Mouse (Mus musculus) liver, embryonic 15.5 days (tissue): Measurements from ENCODE around the gene Lclat1. TPM values are rescaled to one million over a fixed set of nuclear protein-coding genes. Genes with fewer than 3 reads are reported as not detected.

Experiments used
- ATAC-seq: fragments of 200-750 bp; cut with Nextera tagmentation; 2 replicates; pipeline ENCODE4 v1.8.0; 2017; ENCODE audit warnings: moderate number of reproducible peaks, mild to moderate bottlenecking, moderate library complexity; ENCODE audit not compliant: insufficient read depth
- H3K27ac ChIP-seq: fragments of 300-500 bp; sonication (generic); replicated peaks from 2 replicates; pipeline ENCODE4 v1.5.1; 2015; ENCODE audit warnings: mild to moderate bottlenecking, inconsistent platforms
- H3K27me3 ChIP-seq: fragments of 300-500 bp; sonication (generic); 2 replicates; pipeline ENCODE4 v1.6.1; 2015; ENCODE audit warnings: mild to moderate bottlenecking, inconsistent platforms
- H3K36me3 ChIP-seq: fragments of 300-500 bp; sonication (generic); replicated peaks from 2 replicates; pipeline ENCODE4 v1.6.1; 2015; ENCODE audit warnings: moderate library complexity, mild to moderate bottlenecking, inconsistent platforms
- H3K4me1 ChIP-seq: fragments of 300-500 bp; sonication (generic); replicated peaks from 2 replicates; pipeline ENCODE4 v1.6.1; 2015; ENCODE audit warnings: inconsistent platforms
- H3K4me2 ChIP-seq: fragments of 300-500 bp; sonication (generic); 2 replicates; pipeline ENCODE4 v1.6.1; 2015; ENCODE audit warnings: moderate library complexity, mild to moderate bottlenecking, inconsistent platforms
- H3K4me3 ChIP-seq: fragments of 300-500 bp; sonication (generic); replicated peaks from 2 replicates; pipeline ENCODE4 v1.5.1; 2015; ENCODE audit warnings: mild to moderate bottlenecking, inconsistent platforms
- H3K9ac ChIP-seq: fragments of 300-500 bp; sonication (generic); 2 replicates; pipeline ENCODE4 v1.6.1; 2015; ENCODE audit warnings: moderate library complexity, mild to moderate bottlenecking, inconsistent platforms
- H3K9me3 ChIP-seq: fragments of 300-500 bp; sonication (generic); replicated peaks from 2 replicates; pipeline ENCODE4 v1.6.1; 2016; ENCODE audit warnings: inconsistent platforms
- WGBS: fragments of 180-500 bp; shearing (Covaris S2); methylation state at CpG from one replicate; pipeline ENCODE4 v1.1.7; 2015; ENCODE audit warnings: mixed read lengths; ENCODE audit not compliant: insufficient replicate concordance; 5-methylcytosine and 5-hydroxymethylcytosine counted together
- polyA plus RNA-seq: library from polyadenylated mRNA; unstranded; fragments of >200 nt; fragmentation: Nextera tagmentation; extraction: Ambion mirVana; gene quantifications from 2 replicates; pipeline ENCODE4 v1.2.1, GENCODE M21; 2015

Gene Lclat1
- polyA plus RNA-seq, 1 experiment from 2014 or later = 2.5 TPM

- WGBS = 38% methylated on average over 2 of the region's 2 CpGs
- Histone ChIP-seq H3K9me3 (no peaks in the 10 kb centered on the region), H3K9ac (no peak overlapping the region), H3K27me3 (no peaks in the 10 kb centered on the region), H3K27ac (no peak overlapping the region), H3K36me3 (no peaks in the 10 kb centered on the region), H3K4me1 (no peaks in the 10 kb centered on the region; the same call in 1 of the 2 replicates), H3K4me3 (no peak overlapping the region), H3K4me2 (no peak overlapping the region)
- ATAC-seq = no peak
These were observed 37.3 kb upstream of the Lclat1 start for GRCm38 (mm10) chr17:73070466-73070865.

- Histone ChIP-seq H3K4me2 (no peak overlapping the region), H3K27me3 (no peaks in the 10 kb centered on the region), H3K4me1 (no peaks in the 10 kb centered on the region; the same call in 1 of the 2 replicates), H3K9ac (no peak overlapping the region), H3K9me3 (no peaks in the 10 kb centered on the region), H3K4me3 (no peak overlapping the region), H3K36me3 (no peaks in the 10 kb centered on the region), H3K27ac (no peak overlapping the region)
- no peak for ATAC-seq
- WGBS = 72% methylated on average over 5 of the region's 5 CpGs
These were observed 36.0 kb upstream of the Lclat1 start for GRCm38 (mm10) chr17:73071725-73072263.

- no peak overlapping the region for H3K9ac ChIP-seq
- H3K36me3 ChIP-seq = no peaks in the 10 kb centered on the region
- ATAC-seq = no peak
- no peak overlapping the region for H3K27ac ChIP-seq
- H3K4me3 ChIP-seq = no peak overlapping the region
- WGBS = 64% methylated on average over 8 of the region's 8 CpGs
- H3K4me2 ChIP-seq = no peak overlapping the region
- no peaks in the 10 kb centered on the region for H3K9me3 ChIP-seq
- no peaks in the 10 kb centered on the region for H3K27me3 ChIP-seq
- H3K4me1 ChIP-seq = no peaks in the 10 kb centered on the region; the same call in 1 of the 2 replicates
These were observed 35.5 kb upstream of the Lclat1 start for GRCm38 (mm10) chr17:73072286-73072685.

- no peaks in the 10 kb centered on the region for H3K36me3 ChIP-seq
- H3K27me3 ChIP-seq = no peaks in the 10 kb centered on the region
- no peak overlapping the region for H3K4me2 ChIP-seq
- no peak for ATAC-seq
- no peaks in the 10 kb centered on the region for H3K4me1 ChIP-seq
- no peak overlapping the region for H3K9ac ChIP-seq
- WGBS = 47% methylated on average over 3 of the region's 3 CpGs
- H3K27ac ChIP-seq = no peak overlapping the region
- H3K4me3 ChIP-seq = no peak overlapping the region
- H3K9me3 ChIP-seq = no peaks in the 10 kb centered on the region
These were observed 33.2 kb upstream of the Lclat1 start for GRCm38 (mm10) chr17:73074631-73075030.

- no peaks in the 10 kb centered on the region for H3K9me3 ChIP-seq
- no peak overlapping the region for H3K27ac ChIP-seq
- H3K9ac ChIP-seq = no peak overlapping the region
- no peaks in the 10 kb centered on the region for H3K27me3 ChIP-seq
- H3K36me3 ChIP-seq = no peaks in the 10 kb centered on the region
- ATAC-seq = no peak
- 63% methylated on average over 9 of the region's 9 CpGs for WGBS
- H3K4me1 ChIP-seq = no peaks in the 10 kb centered on the region
- no peak overlapping the region for H3K4me2 ChIP-seq
- no peak overlapping the region for H3K4me3 ChIP-seq
These were observed 32.4 kb upstream of the Lclat1 start for GRCm38 (mm10) chr17:73075238-73075890.

GRCm38 (mm10) chr17:73077638-73078037 lies 30.1 kb upstream of the Lclat1 start:
- WGBS = 55% methylated on average over 3 of the region's 3 CpGs
- Histone ChIP-seq H3K27ac (no peak overlapping the region), H3K27me3 (no peaks in the 10 kb centered on the region), H3K4me3 (no peak overlapping the region), H3K4me2 (no peak overlapping the region), H3K9ac (no peak overlapping the region), H3K9me3 (no peaks in the 10 kb centered on the region), H3K4me1 (no peaks in the 10 kb centered on the region), H3K36me3 (no peaks in the 10 kb centered on the region)
- no peak for ATAC-seq

- Histone ChIP-seq H3K9ac (no peak overlapping the region), H3K4me1 (no peaks in the 10 kb centered on the region), H3K4me3 (no peak overlapping the region), H3K9me3 (no peaks in the 10 kb centered on the region), H3K4me2 (no peak overlapping the region), H3K27me3 (peaks cover 5% of the 10 kb centered on the region; the same call in 1 of the 2 replicates), H3K36me3 (no peaks in the 10 kb centered on the region), H3K27ac (no peak overlapping the region)
- no peak for ATAC-seq
- WGBS = 30% methylated on average over 9 of the region's 9 CpGs
These were observed 26.2 kb upstream of the Lclat1 start for GRCm38 (mm10) chr17:73081360-73082133.

- Histone ChIP-seq H3K27ac (no peak overlapping the region), H3K36me3 (no peaks in the 10 kb centered on the region), H3K9me3 (no peaks in the 10 kb centered on the region), H3K9ac (no peak overlapping the region), H3K4me3 (no peak overlapping the region), H3K4me2 (no peak overlapping the region), H3K4me1 (peaks cover 4% of the 10 kb centered on the region; the same call in 1 of the 2 replicates), H3K27me3 (peaks cover 5% of the 10 kb centered on the region; the same call in 1 of the 2 replicates)
- ATAC-seq = no peak
- WGBS = 56% methylated on average over 4 of the region's 4 CpGs
These were observed 25.1 kb upstream of the Lclat1 start for GRCm38 (mm10) chr17:73082506-73083196.

GRCm38 (mm10) chr17:73087045-73087910 lies 20.5 kb upstream of the Lclat1 start:
- H3K9me3 ChIP-seq = no peaks in the 10 kb centered on the region
- ATAC-seq = no peak; the same call in 1 of the 2 replicates
- no peak overlapping the region for H3K27ac ChIP-seq
- no peak overlapping the region for H3K9ac ChIP-seq
- no peak overlapping the region for H3K4me2 ChIP-seq
- peaks cover 4% of the 10 kb centered on the region; the same call in 1 of the 2 replicates for H3K4me1 ChIP-seq
- no peaks in the 10 kb centered on the region for H3K36me3 ChIP-seq
- peaks cover 5% of the 10 kb centered on the region; the same call in 1 of the 2 replicates for H3K27me3 ChIP-seq
- WGBS = 15% methylated on average over 13 of the region's 13 CpGs
- H3K4me3 ChIP-seq = no peak overlapping the region

GRCm38 (mm10) chr17:73091368-73091767 lies 16.4 kb upstream of the Lclat1 start:
- H3K27me3 ChIP-seq = peaks cover 5% of the 10 kb centered on the region; the same call in 1 of the 2 replicates
- H3K9ac ChIP-seq = no peak overlapping the region
- no peak overlapping the region for H3K4me3 ChIP-seq
- H3K4me2 ChIP-seq = no peak overlapping the region
- 74% methylated on average over 8 of the region's 8 CpGs for WGBS
- H3K9me3 ChIP-seq = no peaks in the 10 kb centered on the region
- no peak for ATAC-seq
- no peak overlapping the region for H3K27ac ChIP-seq
- H3K36me3 ChIP-seq = no peaks in the 10 kb centered on the region
- peaks cover 4% of the 10 kb centered on the region; the same call in 1 of the 2 replicates for H3K4me1 ChIP-seq
